Mouse (Mus musculus): Measurements from ENCODE around the gene Traf7.

The Traf7 gene

GRCm38 (mm10) chr17:24506332-24507070 is 21.2 kb downstream of the Traf7 start:
- peak; percentile 65 to 74 for DNase-seq

- peak; percentile 45 to 53 for DNase-seq
These were observed 22.3 kb downstream of the Traf7 start for GRCm38 (mm10) chr17:24505286-24505955.

- no peak for DNase-seq
These were observed 23.7 kb downstream of the Traf7 start for GRCm38 (mm10) chr17:24504085-24504484.

- no peak for DNase-seq
These were observed 25.5 kb downstream of the Traf7 start for GRCm38 (mm10) chr17:24502208-24502607.

- DNase-seq, result no peak
These were observed 31.7 kb downstream of the Traf7 start for GRCm38 (mm10) chr17:24496026-24496425.

GRCm38 (mm10) chr17:24495443-24495842 is 32.3 kb downstream of the Traf7 start:
- DNase-seq, result peak in 1 of 2 experiments; percentile 19

- DNase-seq, result peak; percentile 62 to 79
These were observed 33.0 kb downstream of the Traf7 start for GRCm38 (mm10) chr17:24494627-24495335.

- DNase-seq, result peak in 1 of 2 experiments; percentile 6
These were observed 37.3 kb downstream of the Traf7 start for GRCm38 (mm10) chr17:24490399-24490798.

- peak; percentile 29 to 41 for DNase-seq
These were observed 38.3 kb downstream of the Traf7 start for GRCm38 (mm10) chr17:24489265-24490030.

GRCm38 (mm10) chr17:24488662-24489264 is 39.0 kb downstream of the Traf7 start:
- peak; percentile 71 to 74 for DNase-seq

- DNase-seq, result peak; percentile 81 to 83
These were observed 39.5 kb downstream of the Traf7 start, which contains the start of gene Caskin1 for GRCm38 (mm10) chr17:24488186-24488661. Gene Caskin1 (plus strand): TSS chr17:24488601.

GRCm38 (mm10) chr17:24485090-24485860 is 42.5 kb downstream of the Traf7 start:
- peak in 1 of 2 experiments; percentile 61 for DNase-seq

GRCm38 (mm10) chr17:24483495-24483894 is 44.2 kb downstream of the Traf7 start:
- DNase-seq, result no peak

GRCm38 (mm10) chr17:24481027-24481815 is 46.5 kb downstream of the Traf7 start:
- DNase-seq, result no peak

GRCm38 (mm10) chr17:24480201-24480826 is 47.4 kb downstream of the Traf7 start:
- no peak for DNase-seq

- no peak for DNase-seq
These were observed 48.3 kb downstream of the Traf7 start for GRCm38 (mm10) chr17:24479431-24479830.

- peak; percentile 99 for DNase-seq
These were observed 48.9 kb downstream of the Traf7 start, which contains the start of gene Mlst8 for GRCm38 (mm10) chr17:24478663-24479380. Gene Mlst8 (minus strand): TSS chr17:24479078.

GRCm38 (mm10) chr17:24477985-24478600 is 49.6 kb downstream of the Traf7 start:
- peak in 1 of 2 experiments; percentile 62 for DNase-seq
